In genomic region chr7:92234476-92235202, GRCm38 (mm10) we compare ENCODE assay signal across 8 mouse cellular contexts.
DNase-seq lines count a peak whose midpoint lies in the region; ATAC-seq and TF ChIP-seq lines count a peak whose summit lies in the region.

No protein-coding gene starts in this region.

- no peak for TF ChIP-seq CTCF in brain, embryonic 14.5 days (IDR thresholded peaks at IDR 0.05; ENCODE audit: borderline replicate concordance, extremely low read depth, insufficient read depth, insufficient read length)

- WGBS in forebrain, embryonic 16.5 days: 27% methylated on average over 11 of the region's 11 CpGs
- 57% methylated on average over 11 of the region's 11 CpGs for WGBS in midbrain, embryonic 11.5 days

- H3K36me3 ChIP-seq in forebrain, embryonic 16.5 days (ENCODE audit: control insufficient read depth, insufficient read depth): no peaks in the 10 kb centered on the region
- H3K36me3 ChIP-seq in midbrain, embryonic 11.5 days (ENCODE audit: control insufficient read depth, insufficient read depth, low read length): no peaks in the 10 kb centered on the region

- DNase-seq in brain, embryonic 14.5 days (ENCODE audit: low read depth): peak; percentile 77
- DNase-seq in cerebellum, adult 8-10 months: peak; percentile 65
- peak; percentile 83 for DNase-seq in midbrain, embryonic 11.5 days (ENCODE audit: low spot score, missing footprints)
- no peak for DNase-seq in adrenal gland, adult 8-10 months
- DNase-seq in urinary bladder, postnatal 10 days (ENCODE audit: low spot score): no peak
- DNase-seq in T-cell, adult 2 months (ENCODE audit: low spot score): no peak
- DNase-seq in urinary bladder, postnatal 25 days (ENCODE audit: low spot score): no peak

- H3K27ac ChIP-seq in forebrain, embryonic 16.5 days (ENCODE audit: low read length): peak overlapping the region; percentile 34
- H3K27ac ChIP-seq in midbrain, embryonic 11.5 days (ENCODE audit: low read depth, low read length): no peak overlapping the region

- H3K9me3 ChIP-seq in forebrain, embryonic 16.5 days (ENCODE audit: control insufficient read depth, low read length): no peaks in the 10 kb centered on the region
- H3K9me3 ChIP-seq in midbrain, embryonic 11.5 days (ENCODE audit: control insufficient read depth, low read length): no peaks in the 10 kb centered on the region

- TF ChIP-seq POLR2A in brain, embryonic 14.5 days (IDR thresholded peaks at IDR 0.05; ENCODE audit: borderline replicate concordance, extremely low read depth, insufficient read depth, insufficient read length, poor library complexity, severe bottlenecking): no peak

- peak overlapping the region; percentile 59 for H3K4me3 ChIP-seq in forebrain, embryonic 16.5 days (replicated peaks; ENCODE audit: low read length)
- H3K4me3 ChIP-seq in midbrain, embryonic 11.5 days (ENCODE audit: low read depth, low read length): peak overlapping the region; percentile 20

- peak overlapping the region; percentile 63 for H3K4me2 ChIP-seq in forebrain, embryonic 16.5 days (ENCODE audit: low read length)
- H3K4me2 ChIP-seq in midbrain, embryonic 11.5 days: peak overlapping the region; percentile 48

- H3K4me1 ChIP-seq in forebrain, embryonic 16.5 days (replicated peaks; ENCODE audit: control insufficient read depth, insufficient read depth, low read length): peaks cover 4% of the 10 kb centered on the region; the same call in 1 of the 2 replicates
- H3K4me1 ChIP-seq in midbrain, embryonic 11.5 days (ENCODE audit: control insufficient read depth, insufficient read depth, low read length): peaks cover 11% of the 10 kb centered on the region

- H3K9ac ChIP-seq in forebrain, embryonic 16.5 days (replicated peaks; ENCODE audit: low read depth, low read length): peak overlapping the region; percentile 44
- peak overlapping the region; percentile 21; the same call in 1 of the 2 replicates for H3K9ac ChIP-seq in midbrain, embryonic 11.5 days (ENCODE audit: low read length)

- H3K27me3 ChIP-seq in forebrain, embryonic 16.5 days (replicated peaks; ENCODE audit: control insufficient read depth, insufficient read depth, low read length): no peaks in the 10 kb centered on the region
- H3K27me3 ChIP-seq in midbrain, embryonic 11.5 days (ENCODE audit: control insufficient read depth, insufficient read depth, low read length): no peaks in the 10 kb centered on the region

- ATAC-seq in forebrain, embryonic 16.5 days: peak; percentile 91
- ATAC-seq in midbrain, embryonic 11.5 days (ENCODE audit: low FRiP score): peak; percentile 58

Comparison
In these comparisons a context has a peak if more than half of its experiments do, and no peak if none do; other contexts are left out.
1. DNase-seq: peak in brain, embryonic 14.5 days (single experiment), cerebellum, adult 8-10 months (single experiment) and midbrain, embryonic 11.5 days (single experiment); none in adrenal gland, adult 8-10 months (single experiment), urinary bladder, postnatal 10 days (single experiment), T-cell, adult 2 months (single experiment) and urinary bladder, postnatal 25 days (single experiment).